Mouse (Mus musculus): ENCODE data around the gene 4930505A04Rik.
A peak's percentile ranks its signal among the peaks of the same experiment; 100 is the strongest.

4930505A04Rik gene

DNA sequence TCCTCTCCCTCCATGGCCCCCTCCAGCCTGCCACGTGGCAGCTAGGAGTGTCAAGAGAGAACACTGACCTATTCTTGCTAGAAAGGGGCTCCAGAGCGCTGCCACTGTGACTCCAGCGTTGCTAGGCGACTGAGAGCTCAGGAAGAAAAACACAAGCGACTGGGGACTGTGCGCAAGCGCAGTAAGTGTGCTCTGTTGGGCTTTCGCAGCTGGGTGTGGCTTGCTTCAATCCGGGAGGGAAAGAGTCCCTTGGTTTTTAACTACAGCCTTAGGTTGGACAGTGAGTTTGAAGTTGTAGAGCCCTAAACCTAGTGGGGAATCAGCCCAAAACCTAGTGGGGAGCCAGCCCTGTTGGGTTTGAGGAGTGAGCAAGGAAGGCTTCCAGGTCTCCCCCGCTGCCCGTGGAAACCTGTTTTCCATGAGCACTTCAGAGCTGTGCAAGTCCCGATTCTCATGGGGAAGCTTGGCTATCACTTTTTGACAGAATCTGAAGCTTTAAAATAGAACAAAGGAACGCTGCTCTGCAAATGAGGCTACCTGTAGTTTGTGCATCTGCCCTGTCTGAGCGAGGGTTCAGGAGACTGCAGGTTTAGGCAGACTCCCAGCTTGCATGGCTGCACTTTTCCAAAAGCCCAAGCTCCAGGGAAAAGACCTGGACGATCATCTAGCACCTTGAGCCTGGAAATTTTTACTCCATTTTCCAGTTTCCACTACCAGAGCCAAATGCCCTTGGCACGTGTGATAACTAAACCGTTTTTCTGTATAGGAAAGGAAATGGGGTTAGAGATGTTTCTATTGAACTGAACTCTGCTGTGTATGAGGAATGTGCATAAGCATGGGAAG lies at the start of gene 4930505A04Rik:
TSS of gene 4930505A04Rik (minus strand) at position 77 of the 843 bp plus-strand sequence.
- no peak for TF ChIP-seq GATA4 (IDR thresholded peaks at IDR 0.05; ENCODE audit: insufficient replicate concordance, low read length)

DNA sequence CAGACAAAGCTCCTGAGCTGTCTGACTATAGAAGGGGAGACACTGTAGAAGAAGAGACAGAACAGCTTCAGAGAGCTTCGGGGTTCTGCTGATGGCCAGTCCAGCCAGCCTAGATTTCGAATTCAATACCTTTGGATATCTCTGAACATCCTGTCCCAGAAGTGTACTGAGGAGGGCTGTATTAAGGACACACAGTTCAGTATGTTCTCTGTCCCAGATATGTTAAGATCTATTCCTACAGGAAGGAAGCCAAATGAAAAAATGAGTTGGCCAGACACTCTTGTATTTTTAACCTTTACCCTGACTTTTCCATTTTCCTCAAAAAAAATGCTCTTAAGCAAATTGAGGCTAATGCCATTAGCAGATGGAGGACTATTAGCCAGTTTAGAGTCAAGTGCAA lies 45.5 kb upstream of the 4930505A04Rik start:
- TF ChIP-seq GATA4 (IDR thresholded peaks at IDR 0.05; ENCODE audit: insufficient replicate concordance, low read length): peak; percentile 52; the same call in 1 of the 2 replicates

DNA sequence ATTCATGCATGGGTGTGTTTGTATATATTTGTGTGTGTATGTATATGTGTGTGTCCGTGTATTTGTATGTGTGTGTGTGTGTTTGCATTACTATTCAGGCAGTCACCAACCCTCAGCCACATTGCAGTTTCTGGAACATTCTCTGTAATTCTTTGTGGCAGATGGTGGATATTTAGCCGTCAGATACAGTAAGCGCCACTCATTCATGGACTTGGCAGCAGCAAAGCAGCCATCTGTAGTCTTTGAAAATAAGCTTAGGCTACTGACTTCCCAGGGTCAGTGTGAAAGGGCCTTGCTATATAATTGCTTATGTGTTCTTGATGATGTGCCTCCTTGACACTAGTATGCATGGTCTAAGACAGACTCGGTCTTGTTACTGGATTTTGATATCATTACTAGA lies 36.6 kb upstream of the 4930505A04Rik start:
- TF ChIP-seq GATA4 (IDR thresholded peaks at IDR 0.05; ENCODE audit: insufficient replicate concordance, low read length): no peak

- no peak for TF ChIP-seq GATA4 (IDR thresholded peaks at IDR 0.05; ENCODE audit: insufficient replicate concordance, low read length)
Measured at GRCm38 (mm10) chr11:30498738-30499355, 27.2 kb upstream of the 4930505A04Rik start.

- TF ChIP-seq GATA4 (IDR thresholded peaks at IDR 0.05; ENCODE audit: insufficient replicate concordance, low read length): no peak
Measured at GRCm38 (mm10) chr11:30497151-30497550, 25.5 kb upstream of the 4930505A04Rik start.

DNA sequence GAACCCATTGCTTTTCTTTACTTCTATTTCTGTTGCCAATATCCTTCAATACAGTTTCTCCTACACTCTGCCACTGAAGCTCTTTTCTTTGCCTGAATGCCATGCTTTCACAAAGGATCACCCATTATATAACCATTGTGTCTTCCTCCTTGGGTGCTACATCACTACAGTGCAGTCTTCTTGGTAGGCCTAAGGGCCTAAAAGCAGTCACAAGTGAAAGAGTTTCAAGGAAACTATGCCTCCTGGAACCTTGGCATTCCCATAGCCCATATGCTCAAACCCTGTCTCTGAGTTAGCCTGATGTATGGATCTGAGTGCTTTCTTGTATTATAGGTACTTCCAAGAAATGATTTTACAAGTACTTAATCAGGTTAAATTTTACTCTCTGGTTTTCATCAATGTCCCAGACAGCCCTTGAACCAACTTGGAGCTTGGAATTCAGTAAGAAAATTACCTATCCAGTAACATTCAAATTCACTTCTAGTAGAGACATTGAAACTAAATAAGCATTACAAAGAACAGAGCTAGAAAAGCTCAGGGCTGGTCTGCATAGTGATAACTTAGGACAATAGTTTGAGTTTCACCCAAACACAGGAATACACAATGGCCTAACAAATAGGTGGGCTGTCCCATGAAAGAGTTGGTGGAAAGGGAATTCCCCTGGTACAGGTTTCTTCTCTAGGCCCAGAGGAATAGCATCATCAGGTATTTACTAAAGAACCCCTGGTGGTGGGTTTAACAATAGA lies 20.1 kb upstream of the 4930505A04Rik start:
- TF ChIP-seq GATA4 (IDR thresholded peaks at IDR 0.05; ENCODE audit: insufficient replicate concordance, low read length): no peak

GRCm38 (mm10) chr11:30488183-30488582 lies 16.6 kb upstream of the 4930505A04Rik start:
- no peak for TF ChIP-seq GATA4 (IDR thresholded peaks at IDR 0.05; ENCODE audit: insufficient replicate concordance, low read length)

DNA sequence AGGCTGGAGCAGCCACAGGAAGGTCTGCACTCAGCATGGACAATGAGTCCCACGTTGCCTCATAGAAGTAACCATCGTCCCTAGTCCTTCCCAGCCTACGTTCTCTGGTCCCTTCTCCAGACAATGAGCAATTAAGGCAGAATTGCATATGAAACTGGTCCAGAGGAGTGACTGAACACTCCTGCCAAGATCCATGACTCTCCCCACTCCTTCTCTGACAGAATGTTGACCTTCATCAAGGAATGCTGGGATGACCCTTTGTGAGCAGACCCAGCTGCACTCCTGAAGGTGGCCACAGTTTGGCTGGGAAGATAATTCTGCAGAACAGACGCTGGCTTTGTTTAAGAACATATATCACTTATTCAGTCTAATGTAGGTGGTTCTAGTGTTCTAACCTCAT lies 11.7 kb upstream of the 4930505A04Rik start:
- TF ChIP-seq GATA4 (IDR thresholded peaks at IDR 0.05; ENCODE audit: insufficient replicate concordance, low read length): no peak

GRCm38 (mm10) chr11:30471187-30471586 lies 440 bp downstream of the 4930505A04Rik start:
- TF ChIP-seq GATA4 (IDR thresholded peaks at IDR 0.05; ENCODE audit: insufficient replicate concordance, low read length): no peak

DNA sequence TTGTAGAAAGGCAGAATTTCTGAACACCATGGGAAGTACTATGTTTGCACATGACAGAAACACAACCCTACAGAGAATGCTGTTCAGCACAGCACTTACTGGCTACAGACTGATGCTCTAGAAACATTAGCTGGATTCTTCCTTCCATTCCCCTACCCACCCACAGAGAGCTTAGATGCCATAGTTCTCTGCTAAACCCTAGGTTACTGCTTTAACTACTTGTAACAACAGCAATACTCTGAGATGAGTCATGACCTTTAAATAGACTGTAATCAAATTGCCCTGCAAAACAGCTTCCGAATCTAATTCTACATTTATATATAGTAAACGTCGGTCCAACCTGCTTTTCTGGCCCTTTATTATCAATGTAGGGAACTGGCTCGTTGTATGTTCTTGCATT lies 17.3 kb downstream of the 4930505A04Rik start:
- no peak for TF ChIP-seq GATA4 (IDR thresholded peaks at IDR 0.05; ENCODE audit: insufficient replicate concordance, low read length)

GRCm38 (mm10) chr11:30448126-30448525 lies 23.5 kb downstream of the 4930505A04Rik start:
- TF ChIP-seq GATA4 (IDR thresholded peaks at IDR 0.05; ENCODE audit: insufficient replicate concordance, low read length): no peak

DNA sequence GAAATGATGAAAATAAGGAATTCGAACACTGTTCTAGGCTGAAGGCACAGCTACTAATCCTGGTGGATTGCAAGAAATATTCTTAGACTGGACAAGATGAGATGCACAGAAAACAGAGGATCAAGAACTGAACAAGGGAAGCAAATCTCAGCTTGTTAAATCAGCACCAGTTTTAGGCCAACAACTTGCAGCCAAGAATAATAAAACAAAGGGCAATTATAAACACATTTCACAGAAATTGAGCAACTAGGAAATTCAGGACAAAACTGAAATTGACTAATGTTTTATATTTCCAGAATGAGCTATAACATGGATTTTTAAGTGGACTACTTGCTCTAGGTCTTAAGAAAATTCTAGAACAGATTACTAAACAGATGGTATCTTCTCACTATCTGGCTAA lies 24.1 kb downstream of the 4930505A04Rik start:
- TF ChIP-seq GATA4 (IDR thresholded peaks at IDR 0.05; ENCODE audit: insufficient replicate concordance, low read length): no peak

GRCm38 (mm10) chr11:30443746-30444145 lies 27.9 kb downstream of the 4930505A04Rik start:
- TF ChIP-seq GATA4 (IDR thresholded peaks at IDR 0.05; ENCODE audit: insufficient replicate concordance, low read length): no peak

- no peak for TF ChIP-seq GATA4 (IDR thresholded peaks at IDR 0.05; ENCODE audit: insufficient replicate concordance, low read length)
Measured at GRCm38 (mm10) chr11:30433256-30433950, 38.2 kb downstream of the 4930505A04Rik start.

- peak; percentile 8; the same call in 1 of the 2 replicates for TF ChIP-seq GATA4 (IDR thresholded peaks at IDR 0.05; ENCODE audit: insufficient replicate concordance, low read length)
Measured at GRCm38 (mm10) chr11:30405581-30405980, 66.0 kb downstream of the 4930505A04Rik start.
